Mouse (Mus musculus) myocyte (in vitro differentiated cells): ENCODE measurements at regions not wholly inside any gene's neighbourhood (a gene's known extent, or its start where the extent isn't known, plus 50 kb on each side); places are given as distances from the start of the nearest gene placed in this dataset.

ENCODE experiments used
- H3K27me3 ChIP-seq: one replicate; pipeline ENCODE4 v1.6.1; 2011; ENCODE audit not compliant: control insufficient read depth, insufficient read depth, insufficient read length
- H3K36me3 ChIP-seq: one replicate; pipeline ENCODE4 v1.6.1; 2011; ENCODE audit not compliant: control insufficient read depth, insufficient read depth
- H3K4me2 ChIP-seq: one replicate; pipeline ENCODE4 v1.6.1; 2011; ENCODE audit warnings: low read depth, control low read depth
- H3K4me3 ChIP-seq: one replicate; pipeline ENCODE4 v1.5.1; 2011; ENCODE audit warnings: mild to moderate bottlenecking, control low read depth, moderate library complexity
- H3K79me2 ChIP-seq: one replicate; pipeline ENCODE4 v1.6.1; 2011; ENCODE audit not compliant: control insufficient read depth, insufficient read depth
- H3ac ChIP-seq: one replicate; pipeline ENCODE4 v1.6.1; 2011; ENCODE audit not compliant: control insufficient read depth, insufficient read length
- CEBPB ChIP-seq: IDR thresholded peaks from 2 replicates; pipeline ENCODE4 v1.6.1; 2011; ENCODE audit warnings: mild to moderate bottlenecking, moderate library complexity; ENCODE audit not compliant: poor library complexity, insufficient read depth, severe bottlenecking
- E2F4 ChIP-seq: IDR thresholded peaks from one replicate; pipeline ENCODE4 v1.6.1; 2011; ENCODE audit warnings: mild to moderate bottlenecking, control low read depth, moderate library complexity; ENCODE audit not compliant: insufficient read depth
- MAX ChIP-seq: IDR thresholded peaks from one replicate; pipeline ENCODE4 v1.6.1; 2011; ENCODE audit warnings: low read depth, mild to moderate bottlenecking, control low read depth
- MYOD1 ChIP-seq, 3 experiments: IDR thresholded peaks; one replicate each; pipeline ENCODE4 v1.6.1; 2011; ENCODE audit warnings: control low read depth in 2 of 3, low read depth in 2 of 3, mild to moderate bottlenecking in 2 of 3, moderate library complexity in 1 of 3; ENCODE audit not compliant: insufficient read length in 2 of 3, control insufficient read depth in 1 of 3
- MYOG ChIP-seq, 3 experiments: IDR thresholded peaks; one replicate each; pipeline ENCODE4 v1.6.1; 2011; ENCODE audit warnings: control low read depth in 2 of 3, low read depth in 2 of 3, mild to moderate bottlenecking in 2 of 3; ENCODE audit not compliant: insufficient read length in 2 of 3, control insufficient read depth in 1 of 3, insufficient read depth in 1 of 3
- POLR2A ChIP-seq: IDR thresholded peaks from one replicate; pipeline ENCODE4 v1.6.1; 2011; ENCODE audit warnings: low read depth, mild to moderate bottlenecking, control low read depth, moderate library complexity; ENCODE audit not compliant: insufficient read length
- POLR2AphosphoS2 ChIP-seq: IDR thresholded peaks from one replicate; pipeline ENCODE4 v1.6.1; 2011; ENCODE audit warnings: low read depth, control low read depth; ENCODE audit not compliant: insufficient read length
- REST ChIP-seq: IDR thresholded peaks from one replicate; pipeline ENCODE4 v1.6.1; 2011; ENCODE audit warnings: mild to moderate bottlenecking, control low read depth, moderate library complexity; ENCODE audit not compliant: insufficient read depth, insufficient read length
- SRF ChIP-seq: IDR thresholded peaks from one replicate; pipeline ENCODE4 v1.6.1; 2011; ENCODE audit warnings: low read depth; ENCODE audit not compliant: control insufficient read depth, insufficient read length
- TCF12 ChIP-seq: IDR thresholded peaks from one replicate; pipeline ENCODE4 v1.6.1; 2011; ENCODE audit warnings: mild to moderate bottlenecking, control low read depth; ENCODE audit not compliant: poor library complexity, insufficient read depth, severe bottlenecking
- TCF3 ChIP-seq: IDR thresholded peaks from one replicate; pipeline ENCODE4 v1.6.1; 2011; ENCODE audit warnings: low read depth, control low read depth; ENCODE audit not compliant: insufficient read length
- USF1 ChIP-seq: IDR thresholded peaks from one replicate; pipeline ENCODE4 v1.6.1; 2011; ENCODE audit warnings: low read depth, mild to moderate bottlenecking, control low read depth, moderate library complexity

DNA sequence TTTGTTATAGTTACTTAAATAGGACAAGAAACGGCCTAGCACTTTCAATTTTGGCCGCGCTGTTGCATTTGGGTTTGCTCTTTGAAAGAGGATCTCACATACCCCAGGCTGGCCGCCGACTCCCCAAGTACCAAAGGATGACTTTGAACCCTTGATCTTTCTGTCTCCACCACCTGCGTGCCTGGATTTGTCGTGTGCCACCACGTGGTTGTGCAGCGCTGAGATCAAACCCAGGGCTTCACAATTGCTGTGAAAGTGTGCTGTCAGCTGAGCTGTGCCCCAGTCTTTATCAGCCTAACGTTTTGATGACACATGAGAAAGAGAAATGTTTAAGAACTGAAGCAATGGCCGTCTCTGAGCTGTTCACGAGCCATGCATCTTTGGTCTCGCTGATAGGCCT lies 67.0 kb upstream of the Trp53i11 start:
- no peak for TF ChIP-seq REST
- TF ChIP-seq MAX: no peak
- no peak for TF ChIP-seq SRF
- H3K27me3 ChIP-seq: peaks cover 66% of the 10 kb centered on the region
- no peak overlapping the region for H3K4me2 ChIP-seq
- H3K79me2 ChIP-seq: no peaks in the 10 kb centered on the region
- H3K36me3 ChIP-seq: no peaks in the 10 kb centered on the region
- no peak overlapping the region for H3K4me3 ChIP-seq
- H3ac ChIP-seq: no peak overlapping the region

DNA sequence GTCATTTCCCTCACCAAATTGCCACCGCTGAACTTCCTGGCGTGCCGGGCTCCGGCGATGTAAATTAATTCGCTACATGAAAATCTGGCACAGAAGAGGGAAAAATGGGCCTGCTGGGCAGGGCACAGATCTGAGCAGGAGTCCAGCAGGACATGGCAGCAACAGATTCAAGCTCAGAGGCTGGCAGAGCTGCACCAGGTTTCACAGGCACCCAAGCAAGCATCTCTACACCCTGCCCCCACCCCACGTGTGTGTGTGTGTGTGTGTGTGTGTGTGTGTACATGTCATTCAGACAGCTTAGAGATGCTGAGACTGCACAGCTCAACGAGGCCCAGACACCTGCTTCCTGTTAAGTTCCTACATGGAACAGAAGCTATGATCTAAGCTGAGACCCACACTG lies 68.3 kb upstream of the Trp53i11 start:
- H3K36me3 ChIP-seq: no peaks in the 10 kb centered on the region
- no peak overlapping the region for H3ac ChIP-seq
- H3K4me3 ChIP-seq: no peak overlapping the region
- H3K4me2 ChIP-seq: no peak overlapping the region
- H3K27me3 ChIP-seq: peaks cover 67% of the 10 kb centered on the region
- TF ChIP-seq MYOD1 (IDR thresholded peaks at IDR 0.05; ENCODE audit: control insufficient read depth in 1 of 3, insufficient read length in 2 of 3, low read depth in 2 of 3) (no peak), MYOG (IDR thresholded peaks at IDR 0.05; ENCODE audit: control insufficient read depth in 1 of 3, insufficient read depth in 1 of 3, insufficient read length in 2 of 3, low read depth in 2 of 3) (no peak), TCF12 (no peak), MAX (no peak), POLR2AphosphoS2 (no peak), SRF (no peak), USF1 (no peak), POLR2A (no peak), E2F4 (no peak), TCF3 (no peak), CEBPB (no peak)
- H3K79me2 ChIP-seq: no peaks in the 10 kb centered on the region

DNA sequence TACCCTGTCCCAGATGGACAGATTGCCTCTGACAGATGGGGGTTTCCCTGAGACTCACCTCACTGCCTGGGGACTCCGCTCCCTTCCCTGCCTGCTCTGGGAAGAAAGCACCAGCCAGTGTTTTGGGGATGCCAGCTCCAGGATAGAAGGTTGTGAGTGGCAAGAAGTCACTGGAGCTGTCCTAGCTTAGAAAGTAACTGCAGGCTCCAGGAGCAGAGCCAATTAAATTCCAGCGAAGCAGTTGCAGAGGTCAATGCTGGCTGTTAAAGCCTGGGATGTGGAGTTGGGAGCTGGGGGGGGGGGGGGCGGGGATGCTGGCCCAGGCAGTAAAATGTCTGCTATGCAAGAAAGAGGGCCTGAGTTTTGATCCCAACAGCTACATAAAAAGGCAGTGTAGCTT lies 69.3 kb upstream of the Prdm11 start:
- no peak overlapping the region for H3ac ChIP-seq
- TF ChIP-seq POLR2A (no peak), CEBPB (no peak), TCF3 (no peak), MYOG (IDR thresholded peaks at IDR 0.05; ENCODE audit: control insufficient read depth in 1 of 3, insufficient read depth in 1 of 3, insufficient read length in 2 of 3, low read depth in 2 of 3) (no peak), MAX (no peak), MYOD1 (IDR thresholded peaks at IDR 0.05; ENCODE audit: control insufficient read depth in 1 of 3, insufficient read length in 2 of 3, low read depth in 2 of 3) (no peak), POLR2AphosphoS2 (no peak), USF1 (no peak), REST (no peak), TCF12 (no peak), SRF (no peak), E2F4 (no peak)
- no peak overlapping the region for H3K4me2 ChIP-seq
- no peak overlapping the region for H3K4me3 ChIP-seq
- H3K36me3 ChIP-seq: no peaks in the 10 kb centered on the region
- no peaks in the 10 kb centered on the region for H3K79me2 ChIP-seq
- peaks cover 61% of the 10 kb centered on the region for H3K27me3 ChIP-seq

- no peak for TF ChIP-seq MYOG (IDR thresholded peaks at IDR 0.05; ENCODE audit: control insufficient read depth in 1 of 3, insufficient read depth in 1 of 3, insufficient read length in 2 of 3, low read depth in 2 of 3)
- no peak for TF ChIP-seq TCF12
- no peak for TF ChIP-seq E2F4
- no peaks in the 10 kb centered on the region for H3K36me3 ChIP-seq
- H3K79me2 ChIP-seq: no peaks in the 10 kb centered on the region
- no peak overlapping the region for H3K4me2 ChIP-seq
- H3K4me3 ChIP-seq: no peak overlapping the region
- H3ac ChIP-seq: no peak overlapping the region
- peaks cover 59% of the 10 kb centered on the region for H3K27me3 ChIP-seq
These were observed 68.0 kb upstream of the Prdm11 start for GRCm38 (mm10) chr2:93113929-93114328.

DNA sequence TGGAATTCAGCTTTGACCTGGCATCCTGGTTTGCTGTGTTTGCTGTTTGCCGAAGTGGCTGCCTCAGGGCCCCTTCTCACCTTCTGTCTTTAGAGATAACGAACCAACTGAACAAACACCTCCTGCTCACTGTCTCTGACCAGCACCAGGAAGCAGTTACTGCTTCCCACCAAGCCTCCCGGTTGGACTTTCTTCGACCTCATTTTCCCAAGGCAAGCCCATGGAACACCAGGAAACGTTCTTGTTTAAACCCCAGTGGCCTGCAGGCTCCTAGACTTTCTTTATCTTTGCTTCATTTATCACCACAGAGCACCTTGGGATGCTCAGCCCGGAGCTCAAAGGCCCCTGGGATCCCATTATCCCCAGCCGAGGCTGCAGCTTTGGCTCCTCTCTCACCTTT lies 66.4 kb upstream of the Prdm11 start:
- peaks cover 61% of the 10 kb centered on the region for H3K27me3 ChIP-seq
- no peaks in the 10 kb centered on the region for H3K79me2 ChIP-seq
- TF ChIP-seq POLR2AphosphoS2 (no peak), POLR2A (no peak), SRF (no peak), REST (no peak)
- no peak overlapping the region for H3ac ChIP-seq
- no peak overlapping the region for H3K4me3 ChIP-seq
- no peaks in the 10 kb centered on the region for H3K36me3 ChIP-seq
- no peak overlapping the region for H3K4me2 ChIP-seq

GRCm38 (mm10) chr2:93110898-93111297 lies 64.9 kb upstream of the Prdm11 start:
- no peaks in the 10 kb centered on the region for H3K36me3 ChIP-seq
- peaks cover 48% of the 10 kb centered on the region for H3K27me3 ChIP-seq
- no peaks in the 10 kb centered on the region for H3K79me2 ChIP-seq
- H3ac ChIP-seq: no peak overlapping the region
- no peak overlapping the region for H3K4me2 ChIP-seq
- TF ChIP-seq REST: no peak
- no peak for TF ChIP-seq POLR2AphosphoS2
- no peak for TF ChIP-seq POLR2A
- TF ChIP-seq TCF12: no peak
- TF ChIP-seq MAX: no peak
- no peak for TF ChIP-seq TCF3
- TF ChIP-seq SRF: no peak
- no peak for TF ChIP-seq MYOG (IDR thresholded peaks at IDR 0.05; ENCODE audit: control insufficient read depth in 1 of 3, insufficient read depth in 1 of 3, insufficient read length in 2 of 3, low read depth in 2 of 3)
- no peak for TF ChIP-seq E2F4
- TF ChIP-seq CEBPB: no peak
- no peak for TF ChIP-seq USF1
- TF ChIP-seq MYOD1 (IDR thresholded peaks at IDR 0.05; ENCODE audit: control insufficient read depth in 1 of 3, insufficient read length in 2 of 3, low read depth in 2 of 3): no peak
- H3K4me3 ChIP-seq: no peak overlapping the region
